Mouse (Mus musculus): ENCODE results near the gene Mef2d.
"Not testable (repeated sequence)": the region's sequence is repeated elsewhere in the genome, so short reads cannot be mapped to it uniquely, and the experiment has no call there.

DNA sequence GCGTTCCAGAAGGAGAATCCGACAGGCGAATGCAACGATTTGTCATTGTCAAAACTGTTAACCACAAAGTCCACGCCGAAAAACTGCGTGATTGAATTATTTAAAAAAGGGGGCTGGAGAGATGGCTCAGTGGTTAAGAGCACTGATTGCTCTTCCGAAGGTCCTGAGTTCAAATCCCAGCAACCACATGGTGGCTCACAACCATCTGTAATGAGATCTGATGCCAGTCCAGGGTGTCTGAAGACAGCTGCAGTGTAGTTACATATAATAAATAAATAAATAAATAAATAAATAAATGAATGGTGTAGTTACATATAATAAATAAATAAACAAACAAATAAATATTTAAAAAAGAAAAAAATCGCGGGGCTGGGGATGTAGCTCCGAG is 36.2 kb downstream of the Mef2d start:
- TF ChIP-seq CTCF, EP300 (IDR thresholded peaks at IDR 0.05; ENCODE audit: low read depth): not testable (repeated sequence)

All from liver, embryonic 14.5 days (tissue).